9 mouse cellular contexts compared by ENCODE assay signal in genomic region chr11:70649185-70649734, GRCm38 (mm10). TPM values are rescaled to one million over a fixed set of nuclear protein-coding genes. Genes with fewer than 3 reads are reported as not detected.
DNase-seq lines count a peak whose midpoint lies in the region; ATAC-seq and TF ChIP-seq lines count a peak whose summit lies in the region.
"Had no signal": no experiment of that assay in that cellular context is flagged by ENCODE, and none has a peak within 500 bp of the region (broad histone marks: within the 10 kb centered on the region; RNA-seq: fewer than 3 reads in every experiment).

No protein-coding gene starts in this region.

- no peak for TF ChIP-seq POLR2A in liver, adult 2 months (IDR thresholded peaks at IDR 0.05; ENCODE audit: extremely low read depth, insufficient read depth, low read length)

- peak overlapping the region; percentile 13; the same call in 1 of the 2 replicates for H3K27ac ChIP-seq in liver, adult 2 months (replicated peaks; ENCODE audit: insufficient read depth, low read depth, low read length)
- no peak overlapping the region for H3K27ac ChIP-seq in forebrain, embryonic 15.5 days (replicated peaks)
- 0 out of 2 replicates have a peak overlapping the region, but pooled peaks have one; percentile 99 for H3K27ac ChIP-seq in liver, postnatal 0 days (ENCODE audit: low read depth)

- no peak overlapping the region for H3K4me3 ChIP-seq in liver, adult 2 months (ENCODE audit: insufficient read depth, low read depth, low read length)
- peak overlapping the region; percentile 65; the same call in 1 of the 2 replicates for H3K4me3 ChIP-seq in forebrain, embryonic 15.5 days
- H3K4me3 ChIP-seq in liver, postnatal 0 days (ENCODE audit: low read depth, low read length): peak overlapping the region; percentile 74

- no peak for ATAC-seq in cerebellum, adult (ENCODE audit: insufficient number of reproducible peaks, low FRiP score, low TSS enrichment)
- ATAC-seq in forebrain, embryonic 15.5 days (replicated peaks): no peak
- no peak for ATAC-seq in liver, postnatal 0 days

- no peaks in the 10 kb centered on the region for H3K9me3 ChIP-seq in forebrain, embryonic 15.5 days
- H3K9me3 ChIP-seq in liver, postnatal 0 days (ENCODE audit: low read length): no peaks in the 10 kb centered on the region

- no peak overlapping the region for H3K9ac ChIP-seq in liver, adult 2 months (ENCODE audit: low read depth, low read length)
- no peak overlapping the region for H3K9ac ChIP-seq in forebrain, embryonic 15.5 days (replicated peaks)
- no peak overlapping the region for H3K9ac ChIP-seq in liver, postnatal 0 days (replicated peaks)

- no peaks in the 10 kb centered on the region for H3K27me3 ChIP-seq in liver, adult 2 months (ENCODE audit: control insufficient read depth, insufficient read depth, low read length)
- no peaks in the 10 kb centered on the region for H3K27me3 ChIP-seq in forebrain, embryonic 15.5 days
- no peaks in the 10 kb centered on the region for H3K27me3 ChIP-seq in liver, postnatal 0 days (ENCODE audit: insufficient read depth, low read length)

- peaks cover 37% of the 10 kb centered on the region for H3K79me2 ChIP-seq in liver, adult 2 months (ENCODE audit: control insufficient read depth, insufficient read depth, low read length)

- TF ChIP-seq EP300 in liver, postnatal 0 days (IDR thresholded peaks at IDR 0.05; ENCODE audit: low read depth): no peak

- no peak for TF ChIP-seq CTCF in liver, adult 2 months (IDR thresholded peaks at IDR 0.05; ENCODE audit: low read depth, low read length)
- TF ChIP-seq CTCF in liver, postnatal 0 days (IDR thresholded peaks at IDR 0.05; ENCODE audit: low read depth): no peak

- H3K4me2 ChIP-seq in forebrain, embryonic 15.5 days (replicated peaks): 0 out of 2 replicates have a peak overlapping the region, but pooled peaks have one; percentile 94
- H3K4me2 ChIP-seq in liver, postnatal 0 days (ENCODE audit: low read depth, low read length): peak overlapping the region; percentile 96

- 52% methylated on average over 8 of the region's 8 CpGs for WGBS in liver, adult 2 months
- 86% methylated on average over 8 of the region's 8 CpGs for WGBS in forebrain, embryonic 15.5 days
- WGBS in liver, postnatal 0 days (ENCODE audit: insufficient replicate concordance): 70% methylated on average over 8 of the region's 8 CpGs

- peak; percentile 26 for DNase-seq in cerebellum, adult 9-11 months
- DNase-seq in liver, adult 2 months (ENCODE audit: extremely low read depth, low read depth, low spot score): no peak
- no peak for DNase-seq in liver
- DNase-seq in liver, postnatal 0 days: no peak
- DNase-seq in testis, postnatal 14 days (ENCODE audit: low spot score): no peak
- DNase-seq in cerebellum, postnatal 14 days: no peak

- H3K4me1 ChIP-seq in liver, adult 2 months (ENCODE audit: control insufficient read depth, insufficient read depth, low read length): peaks cover 29% of the 10 kb centered on the region
- peaks cover 57% of the 10 kb centered on the region for H3K4me1 ChIP-seq in forebrain, embryonic 15.5 days
- H3K4me1 ChIP-seq in liver, postnatal 0 days (ENCODE audit: insufficient read depth): peaks cover 53% of the 10 kb centered on the region

- peaks cover 38% of the 10 kb centered on the region for H3K36me3 ChIP-seq in liver, adult 2 months (ENCODE audit: control insufficient read depth, insufficient read depth, low read length)
- peaks cover 45% of the 10 kb centered on the region for H3K36me3 ChIP-seq in forebrain, embryonic 15.5 days
- H3K36me3 ChIP-seq in liver, postnatal 0 days (replicated peaks; ENCODE audit: insufficient read depth, low read length): peaks cover 50% of the 10 kb centered on the region

RNA-seq across cellular contexts. Expression of gene Slc25a11, which starts 2.0 kb away (rescaled TPM):
- 108 and 109 TPM in 2 replicates for total RNA-seq in liver, adult 2 months (2014; rRNA removed)
- polyA plus RNA-seq in liver, adult 2 months (2012; rRNA removed): 113 and 118 TPM in 2 replicates
- 167 and 168 TPM in 2 replicates for polyA plus RNA-seq in forebrain, embryonic 15.5 days (2015; fragmentation: Nextera tagmentation; extraction: Ambion mirVana)
- 140 and 143 TPM in 2 replicates for polyA plus RNA-seq in liver, postnatal 0 days (2015; fragmentation: Nextera tagmentation; extraction: Ambion mirVana)

RNA-seq across cellular contexts. Expression of gene Rnf167, which starts 2.2 kb away (rescaled TPM):
- 34.3 and 37.7 TPM in 2 replicates for total RNA-seq in liver, adult 2 months (2014; rRNA removed)
- 68.4 and 75.4 TPM in 2 replicates for polyA plus RNA-seq in liver, adult 2 months (2012; rRNA removed)
- polyA plus RNA-seq in forebrain, embryonic 15.5 days (2015; fragmentation: Nextera tagmentation; extraction: Ambion mirVana): 126 and 130 TPM in 2 replicates
- polyA plus RNA-seq in liver, postnatal 0 days (2015; fragmentation: Nextera tagmentation; extraction: Ambion mirVana): 54.8 and 55.3 TPM in 2 replicates

RNA-seq across cellular contexts. Expression of gene Pfn1, which starts 5.2 kb away (rescaled TPM):
- 132 and 210 TPM in 2 replicates for total RNA-seq in liver, adult 2 months (2014; rRNA removed)
- 583 and 713 TPM in 2 replicates for polyA plus RNA-seq in liver, adult 2 months (2012; rRNA removed)
- polyA plus RNA-seq in forebrain, embryonic 15.5 days (2015; fragmentation: Nextera tagmentation; extraction: Ambion mirVana): 683 and 724 TPM in 2 replicates
- polyA plus RNA-seq in liver, postnatal 0 days (2015; fragmentation: Nextera tagmentation; extraction: Ambion mirVana): 918 and 940 TPM in 2 replicates

RNA-seq across cellular contexts. Expression of gene Eno3, which starts 7.7 kb away (rescaled TPM):
- total RNA-seq in liver, adult 2 months (2014; rRNA removed): 3.0 and 3.3 TPM in 2 replicates
- 4.0 and 4.5 TPM in 2 replicates for polyA plus RNA-seq in liver, adult 2 months (2012; rRNA removed)
- 6.3 and 8.4 TPM in 2 replicates for polyA plus RNA-seq in forebrain, embryonic 15.5 days (2015; fragmentation: Nextera tagmentation; extraction: Ambion mirVana)
- 4.0 and 21.3 TPM in 2 replicates for polyA plus RNA-seq in liver, postnatal 0 days (2015; fragmentation: Nextera tagmentation; extraction: Ambion mirVana)

RNA-seq across cellular contexts. Expression of gene Gp1ba, which starts 10.3 kb away (rescaled TPM):
- total RNA-seq in liver, adult 2 months (2014; rRNA removed): 0.07 TPM in 1 of 2 replicates, not detected in the other
- 0.09 TPM in 1 of 2 replicates, not detected in the other for polyA plus RNA-seq in liver, adult 2 months (2012; rRNA removed)
- 0.08 and 0.24 TPM in 2 replicates for polyA plus RNA-seq in forebrain, embryonic 15.5 days (2015; fragmentation: Nextera tagmentation; extraction: Ambion mirVana)
- 3.5 and 4.1 TPM in 2 replicates for polyA plus RNA-seq in liver, postnatal 0 days (2015; fragmentation: Nextera tagmentation; extraction: Ambion mirVana)
- polyA plus RNA-seq: large intestine, adult 2 months had no signal
